Mouse (Mus musculus) adrenal gland, postnatal 25 days (tissue): Measurements from ENCODE around the gene Dusp9. TPM values are rescaled to one million over a fixed set of nuclear protein-coding genes. Genes with fewer than 3 reads are reported as not detected.
A peak's percentile ranks its signal among the peaks of the same experiment; 100 is the strongest.

Experiments
- DNase-seq: peaks from one replicate; pipeline ENCODE4 v3.0.0; 2021; ENCODE audit warnings: mixed read lengths
- long read RNA-seq: library from polyadenylated mRNA; stranded (forward); transcript quantifications from one replicate; pipeline ENCODE4 v2.0.0, GENCODE M21; 2021
- total RNA-seq: library from RNA; stranded (reverse); gene quantifications from 2 replicates; pipeline ENCODE4 v1.2.3, GENCODE M21; 2021

Dusp9 gene
- 0.33 and 0.88 TPM in 2 replicates for total RNA-seq
- long read RNA-seq, result 0 reads

DNA sequence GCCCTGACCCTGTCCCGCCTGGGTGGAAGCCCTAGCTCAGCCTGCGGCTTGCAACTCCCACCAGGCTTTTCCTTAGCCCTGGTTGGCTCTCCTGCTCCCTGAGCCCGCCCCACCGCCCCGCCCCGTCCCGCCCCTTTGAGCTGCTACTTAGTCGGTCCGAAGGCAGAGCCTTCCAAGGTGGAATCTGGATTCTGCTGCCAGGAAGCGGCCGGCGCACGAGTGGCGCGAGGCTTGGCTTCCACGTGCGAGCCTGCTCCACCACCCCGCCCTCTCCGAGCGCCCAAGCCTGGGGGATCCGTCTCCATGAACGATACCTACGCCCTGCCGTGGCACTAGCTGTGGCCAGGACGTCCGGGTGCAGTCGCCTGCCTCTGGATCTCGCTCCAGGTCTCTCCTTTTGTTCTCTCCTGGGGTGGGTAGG, at the start of gene Dusp9:
TSS of gene Dusp9 (plus strand) at position 165 of the 421 bp plus-strand sequence.
- DNase-seq, result peak; percentile 37

DNA sequence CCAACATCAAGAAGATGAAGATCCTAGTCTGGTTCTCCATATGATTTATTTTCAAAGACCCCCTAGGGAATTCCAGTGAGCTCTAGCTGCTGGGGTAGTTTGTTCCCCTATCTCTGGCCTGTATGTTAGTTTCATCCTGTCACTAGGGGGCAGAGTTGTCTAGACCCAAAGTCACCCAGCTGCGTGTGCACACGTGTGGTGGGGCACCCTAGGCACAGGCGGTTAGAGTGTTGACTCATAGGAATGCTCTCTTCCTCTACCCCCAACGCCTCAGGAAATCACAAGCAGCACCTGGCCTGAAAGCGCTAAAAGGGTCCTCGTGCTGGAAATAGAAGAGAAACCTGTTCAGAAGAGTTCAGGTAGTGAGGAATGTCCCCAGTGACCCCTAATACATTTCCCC, 46.0 kb upstream of the Dusp9 start:
- no peak for DNase-seq

GRCm38 (mm10) chrX:73594451-73595121, 44.6 kb upstream of the Dusp9 start:
- no peak for DNase-seq

GRCm38 (mm10) chrX:73595297-73595938, 43.8 kb upstream of the Dusp9 start:
- no peak for DNase-seq

- DNase-seq, result no peak
Measured at GRCm38 (mm10) chrX:73601456-73601855, 37.8 kb upstream of the Dusp9 start.

- no peak for DNase-seq
Measured at GRCm38 (mm10) chrX:73613665-73614064, 25.6 kb upstream of the Dusp9 start.

- DNase-seq, result no peak
Measured at GRCm38 (mm10) chrX:73615876-73616275, 23.3 kb upstream of the Dusp9 start.

- no peak for DNase-seq
Measured at GRCm38 (mm10) chrX:73619401-73619800, 19.8 kb upstream of the Dusp9 start.

DNA sequence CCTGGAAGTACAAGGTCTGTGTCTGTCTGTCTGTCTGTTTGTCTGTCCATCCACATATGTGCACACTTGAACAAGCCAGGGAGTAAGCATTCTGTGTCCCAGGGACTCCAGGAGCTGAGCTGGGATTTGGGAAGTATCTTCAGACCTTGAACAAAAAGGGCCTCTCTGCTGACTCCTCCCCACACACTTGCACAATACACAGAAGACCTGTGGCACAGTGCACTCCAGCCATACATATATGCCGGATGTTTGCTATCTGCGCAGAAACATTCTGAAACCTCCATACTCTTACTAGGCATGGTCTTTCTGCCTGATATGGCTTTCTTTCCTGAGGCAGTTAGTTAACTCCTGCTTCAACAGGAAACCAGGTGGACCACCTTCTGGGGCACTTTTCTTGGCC, 19.3 kb upstream of the Dusp9 start:
- DNase-seq, result no peak

DNA sequence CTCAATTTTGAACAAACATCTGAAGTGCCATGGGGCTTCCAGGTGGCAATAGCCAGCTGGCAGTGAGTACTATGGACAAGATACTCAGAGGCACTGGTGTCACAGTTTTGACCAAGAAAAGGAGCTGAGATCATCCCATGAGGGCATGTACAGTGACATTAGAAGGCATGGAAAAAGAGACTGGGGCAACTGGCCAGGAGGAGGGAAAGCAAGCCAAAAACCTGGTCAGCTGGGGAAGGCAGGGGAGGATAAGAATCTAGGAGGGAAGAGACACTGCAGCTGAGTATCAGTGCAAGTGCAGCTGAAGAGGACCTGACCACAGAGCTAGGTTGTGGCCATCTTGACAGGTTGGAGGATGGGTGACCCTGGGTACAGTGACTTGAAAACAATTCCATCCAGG, 12.2 kb upstream of the Dusp9 start:
- no peak for DNase-seq

GRCm38 (mm10) chrX:73635425-73635824, 3.8 kb upstream of the Dusp9 start:
- no peak for DNase-seq

- no peak for DNase-seq
Measured at GRCm38 (mm10) chrX:73637415-73637814, 1.8 kb upstream of the Dusp9 start.

DNA sequence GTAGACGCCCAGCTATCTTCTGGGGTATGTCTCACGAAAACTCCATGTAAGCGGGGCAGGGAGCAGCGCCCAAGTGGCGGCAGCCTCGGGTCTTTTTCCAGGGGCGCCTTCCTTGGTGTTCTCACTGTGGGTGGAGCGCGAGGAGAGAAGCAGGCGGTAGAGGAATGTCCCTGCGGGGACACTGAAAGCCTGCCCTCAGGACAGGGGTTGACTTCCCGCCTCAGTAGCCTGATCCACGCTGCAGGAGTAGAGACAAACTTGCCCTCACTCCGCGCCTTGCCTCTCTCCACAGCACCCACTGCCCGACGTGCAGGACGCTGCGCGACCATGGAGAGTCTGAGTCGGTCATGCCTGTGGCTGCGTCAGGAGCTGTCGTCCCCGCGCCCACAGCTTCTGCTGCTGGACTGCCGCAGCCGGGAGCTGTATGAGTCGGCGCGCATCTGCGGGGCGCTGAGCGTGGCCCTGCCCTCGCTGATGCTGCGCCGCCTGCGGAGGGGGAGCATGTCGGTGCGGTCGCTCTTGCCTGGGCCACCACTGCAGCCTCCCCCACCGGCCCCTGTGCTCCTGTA, 766 bp downstream of the Dusp9 start:
- DNase-seq, result no peak

DNA sequence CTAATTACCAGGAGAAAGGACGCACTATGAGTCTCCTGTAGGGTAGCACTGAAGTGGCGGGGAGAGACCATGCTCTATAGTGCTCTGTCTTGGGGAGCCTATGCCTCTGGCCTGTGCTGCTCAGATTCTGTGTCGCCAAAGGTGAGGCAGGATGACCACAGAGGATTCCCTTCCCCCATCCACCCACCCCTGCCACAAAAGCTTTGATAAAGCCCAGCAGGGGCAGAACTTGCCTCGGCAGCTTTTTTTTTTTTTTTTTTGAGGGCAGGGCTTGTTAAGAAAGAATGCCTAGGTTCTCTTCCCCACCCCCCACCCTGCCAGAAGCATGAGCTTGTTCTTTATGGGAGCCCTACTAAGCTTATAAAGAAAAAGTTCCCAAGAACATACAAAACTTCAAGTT, 5.9 kb downstream of the Dusp9 start:
- DNase-seq, result no peak

DNA sequence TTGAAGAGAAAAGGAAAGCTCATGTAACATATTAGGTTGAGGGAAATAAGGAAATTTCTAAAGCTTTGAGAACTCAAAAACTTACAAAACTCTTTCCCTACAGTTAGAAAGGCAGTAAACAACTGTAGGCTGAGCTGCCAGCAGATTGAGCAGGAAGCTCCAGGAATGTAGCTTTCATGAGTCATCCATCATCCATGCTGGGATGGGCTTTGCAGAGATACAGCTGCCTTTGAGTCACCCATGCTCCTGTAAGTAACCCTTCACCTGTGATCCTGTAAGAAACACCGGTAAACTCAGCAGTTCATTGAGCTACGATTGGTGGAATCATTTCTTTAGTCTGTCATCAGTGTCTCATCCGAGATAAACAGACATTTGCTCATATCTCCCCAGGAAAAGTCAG, 11.7 kb downstream of the Dusp9 start:
- no peak for DNase-seq

- no peak for DNase-seq
Measured at GRCm38 (mm10) chrX:73653392-73653791, 14.2 kb downstream of the Dusp9 start.

DNA sequence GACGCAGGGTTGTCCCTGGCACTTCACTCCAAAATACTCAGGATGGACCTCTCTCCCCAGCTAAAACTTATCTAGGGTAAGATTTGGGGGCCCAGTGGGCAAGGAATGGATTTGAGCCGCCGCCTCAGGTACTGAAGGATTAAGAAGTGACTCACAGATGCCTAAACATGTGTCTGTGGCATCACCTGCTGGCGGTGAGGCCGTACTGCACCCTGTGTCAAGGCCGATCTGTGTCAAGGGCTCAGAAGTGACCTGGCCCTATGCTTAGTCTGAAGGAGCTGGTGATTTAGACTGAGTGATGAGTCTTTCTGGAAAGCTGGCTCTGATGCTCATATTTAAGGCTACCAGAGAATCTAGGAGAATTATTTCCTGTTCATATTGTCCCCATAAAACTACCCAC, 15.0 kb downstream of the Dusp9 start:
- DNase-seq, result peak; percentile 69

- no peak for DNase-seq
Measured at GRCm38 (mm10) chrX:73655529-73655928, 16.3 kb downstream of the Dusp9 start.

- no peak for DNase-seq
Measured at GRCm38 (mm10) chrX:73658391-73658790, 19.2 kb downstream of the Dusp9 start.

DNA sequence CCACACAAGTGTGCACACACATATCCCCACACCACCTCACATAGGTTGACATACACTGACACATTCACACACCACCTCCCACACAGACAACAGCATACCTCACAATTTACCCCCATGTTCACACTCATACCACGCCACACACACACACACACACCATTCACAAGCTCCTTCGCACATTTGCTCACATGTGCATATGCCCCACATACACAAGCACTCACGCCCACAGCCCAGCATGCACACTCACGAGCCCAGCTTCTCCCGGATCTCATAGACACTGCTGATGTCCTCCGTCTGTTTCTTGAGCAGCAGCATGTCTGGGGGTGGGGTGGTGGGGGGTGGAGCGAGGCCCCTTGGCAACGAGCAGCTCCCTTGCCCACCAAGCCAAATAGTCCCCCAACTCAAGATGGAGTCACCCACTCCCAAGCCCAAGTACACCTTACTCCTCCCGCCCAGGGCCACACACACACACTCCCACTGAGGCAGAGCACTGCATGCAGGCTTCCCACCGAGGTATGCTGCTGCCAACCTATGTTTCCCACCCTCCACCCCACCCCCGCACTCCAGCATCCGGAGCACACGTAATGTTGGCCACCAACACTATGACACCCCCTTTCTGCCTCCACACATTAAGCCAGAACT, 19.8 kb downstream of the Dusp9 start:
- DNase-seq, result no peak

DNA sequence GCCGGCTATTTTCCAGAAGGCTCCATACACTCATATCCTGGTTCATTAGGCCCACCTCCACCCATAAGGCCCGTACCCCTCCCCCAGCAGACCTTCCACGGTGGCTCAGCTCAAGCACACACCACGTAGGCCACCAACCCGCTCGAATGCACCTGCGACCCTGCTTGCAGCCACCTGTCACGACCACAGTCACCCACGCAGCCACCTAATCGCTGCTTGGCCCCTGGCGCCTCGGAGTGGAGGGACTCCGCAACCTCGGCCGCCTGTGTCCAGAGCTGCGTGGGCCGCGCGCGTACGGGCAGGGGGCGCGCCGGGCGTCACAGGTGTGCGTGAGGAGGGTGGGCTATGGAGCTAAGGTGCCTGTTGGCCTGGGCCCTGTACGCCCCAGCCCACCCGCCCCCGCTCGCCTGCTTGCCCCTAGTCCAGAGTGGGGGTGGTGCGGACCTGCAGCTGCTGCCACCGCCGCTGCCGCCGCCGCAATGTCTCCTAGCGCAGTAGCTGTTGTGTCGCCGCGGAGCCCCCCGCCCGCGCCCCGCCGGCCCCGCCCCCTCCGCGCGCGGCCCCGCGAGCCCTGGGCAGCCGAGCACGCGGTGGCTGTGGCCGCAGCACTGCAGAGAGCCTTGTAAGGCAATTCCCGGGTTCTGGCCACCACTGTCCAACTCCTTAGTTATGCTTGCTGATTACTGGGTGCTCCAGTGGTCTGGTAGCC, 20.5 kb downstream of the Dusp9 start, which contains the start of gene Pnck:
TSS of gene Pnck (minus strand) at position 543 of the 709 bp plus-strand sequence.
- DNase-seq, result no peak

GRCm38 (mm10) chrX:73660284-73660665, 21.1 kb downstream of the Dusp9 start:
- DNase-seq, result no peak

- no peak for DNase-seq
Measured at GRCm38 (mm10) chrX:73663143-73663542, 23.9 kb downstream of the Dusp9 start.
